Mouse (Mus musculus) megakaryocyte, embryonic 14.5 days (primary cell): ENCODE measurements around the gene Ak4.

Experiments used
- FLI1 ChIP-seq: IDR thresholded peaks from 2 replicates; pipeline ENCODE4 v1.6.1; 2012; ENCODE audit warnings: low read length, inconsistent platforms, mixed read lengths
- GATA1 ChIP-seq: IDR thresholded peaks from 3 replicates; pipeline ENCODE4 v1.6.1; 2012; ENCODE audit warnings: mixed read lengths, low read length, inconsistent platforms, borderline replicate concordance

- TF ChIP-seq FLI1: no peak
- no peak for TF ChIP-seq GATA1
Observed at GRCm38 (mm10) chr4:101429073-101429472, 10.0 kb downstream of the Ak4 start.
